Mouse (Mus musculus): ENCODE results near the gene Cpa4.

Gene Cpa4

DNA sequence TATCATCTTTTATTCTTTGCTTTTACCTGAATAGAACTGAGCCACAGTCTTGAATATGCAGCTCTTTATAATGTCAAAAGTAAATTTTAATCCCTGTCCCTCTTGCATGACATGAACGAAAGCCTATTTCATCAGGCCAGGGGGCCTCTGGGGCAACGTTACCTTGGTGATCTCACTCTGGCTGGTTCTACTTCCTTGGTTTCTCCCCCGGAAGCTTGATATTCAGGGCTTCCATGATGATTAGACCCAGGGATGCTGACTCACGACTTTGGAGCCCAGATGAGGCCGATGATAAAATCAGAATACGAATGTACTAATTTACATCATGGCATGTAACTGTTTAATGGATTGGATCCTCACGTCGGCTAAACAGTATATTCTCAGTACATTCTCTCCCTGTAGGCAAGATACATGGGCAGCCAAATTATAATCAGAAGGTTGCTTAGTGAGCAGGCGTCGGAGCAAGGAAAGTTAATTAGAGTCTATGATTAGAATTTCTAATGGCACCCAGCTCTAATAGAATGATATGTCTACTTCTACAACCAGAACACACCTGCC is 24.3 kb downstream of the Cpa4 start:
- DNase-seq: no peak

DNA sequence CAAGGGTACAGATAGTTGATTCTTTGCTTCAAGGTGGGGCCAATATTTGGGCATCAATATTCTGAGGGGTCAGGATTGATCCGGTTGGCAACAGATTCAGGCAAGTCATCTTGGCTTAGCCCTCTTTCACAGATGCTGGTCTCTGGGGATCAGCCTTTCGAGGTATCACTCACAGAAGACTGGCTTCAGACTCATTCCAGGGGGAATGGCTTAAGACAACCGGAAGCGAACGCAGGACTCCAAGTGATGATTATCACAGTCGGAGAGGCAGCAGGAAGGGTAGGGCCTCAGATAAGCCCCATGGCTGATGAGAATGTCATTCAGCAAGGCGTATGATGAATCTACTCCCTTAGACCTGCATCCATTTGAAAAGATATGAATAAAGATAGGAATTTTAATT is 26.2 kb downstream of the Cpa4 start:
- no peak for DNase-seq

DNA sequence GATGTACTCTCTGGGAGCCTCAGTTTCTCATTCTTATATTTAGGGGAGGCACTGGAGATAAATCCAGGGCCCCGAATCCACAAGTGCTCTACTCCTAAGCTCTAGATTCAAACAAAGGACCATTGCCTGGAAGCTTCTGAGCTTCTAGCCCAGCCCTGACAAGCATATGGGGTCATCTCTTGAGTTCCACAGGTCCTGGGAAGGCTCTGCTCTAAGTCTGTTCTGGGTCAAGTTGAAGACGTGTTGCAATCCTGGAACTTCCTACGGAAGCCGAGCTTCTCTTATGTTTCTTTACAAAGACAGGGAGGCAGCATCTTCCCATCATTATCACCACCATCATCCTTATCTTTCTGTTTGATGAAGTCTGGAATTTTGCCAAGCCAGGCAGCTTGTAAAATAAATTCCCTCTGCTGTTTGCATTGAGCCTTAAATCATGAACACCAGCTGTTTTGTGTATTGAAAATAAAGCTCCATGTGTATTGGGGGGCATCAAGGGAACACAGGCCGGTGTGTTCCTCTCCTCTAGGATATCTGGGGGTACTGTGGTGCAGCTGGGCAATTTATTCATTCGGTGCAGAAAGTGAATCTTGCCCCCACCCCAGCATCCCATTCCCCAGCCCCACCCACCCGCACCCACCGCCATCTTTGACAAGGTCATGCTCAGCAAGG is 28.2 kb downstream of the Cpa4 start:
- DNase-seq: no peak

DNA sequence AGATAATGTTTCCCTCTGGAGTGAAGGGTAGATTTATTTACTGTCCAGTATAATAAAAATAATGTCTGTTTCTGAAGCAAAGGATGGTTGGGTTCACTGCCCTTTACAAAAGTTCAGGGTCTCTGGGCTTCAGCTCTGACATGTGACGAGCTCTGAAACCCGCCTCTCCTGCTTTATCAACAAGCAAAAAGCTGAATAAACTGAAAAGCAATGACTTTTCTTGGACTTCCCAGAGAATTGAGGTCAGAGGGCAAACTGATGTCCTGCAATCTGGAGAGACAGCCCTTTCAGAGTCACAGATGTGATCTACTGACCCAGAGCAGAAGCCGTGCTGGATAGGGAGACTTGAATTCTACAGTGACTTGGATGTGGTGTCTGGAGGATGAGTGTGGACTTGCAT is 31.9 kb downstream of the Cpa4 start:
- no peak for DNase-seq

- no peak for DNase-seq
These were observed 32.8 kb downstream of the Cpa4 start for GRCm38 (mm10) chr6:30600995-30601394.

DNA sequence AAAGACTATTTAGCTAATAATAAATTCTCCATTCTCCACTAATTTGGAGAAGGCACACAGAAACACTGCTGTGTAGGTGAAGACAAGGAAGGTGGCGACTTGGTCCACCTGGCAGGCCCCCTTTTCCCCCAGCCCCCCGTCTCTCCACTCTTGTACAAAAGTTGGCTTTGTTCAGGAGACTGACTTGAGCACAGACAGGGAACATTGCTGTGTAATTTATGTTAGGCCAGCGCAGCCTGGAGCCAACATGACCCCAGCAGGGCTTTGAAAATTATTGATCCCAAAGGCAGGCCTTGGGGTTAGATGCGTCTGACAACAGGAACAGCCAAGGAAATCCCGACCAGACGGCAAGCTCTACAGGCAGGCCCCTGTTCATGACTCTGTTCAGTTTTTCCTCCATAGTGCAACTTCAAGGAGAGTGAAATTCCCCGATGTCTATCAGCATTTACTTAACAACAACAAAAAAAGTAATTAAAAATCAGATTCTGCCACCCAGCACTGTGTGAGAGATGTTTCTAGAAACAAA is 36.2 kb downstream of the Cpa4 start:
- DNase-seq: no peak

- DNase-seq: no peak
These were observed 36.9 kb downstream of the Cpa4 start for GRCm38 (mm10) chr6:30605111-30605510.

GRCm38 (mm10) chr6:30605672-30606071 is 37.5 kb downstream of the Cpa4 start:
- DNase-seq: no peak

GRCm38 (mm10) chr6:30610710-30611109 is 42.5 kb downstream of the Cpa4 start, which contains the start of gene Cpa5:
TSS of gene Cpa5 (plus strand) at chr6:30611010.
- no peak for DNase-seq

- no peak for DNase-seq
These were observed 43.0 kb downstream of the Cpa4 start for GRCm38 (mm10) chr6:30611212-30611611.

DNA sequence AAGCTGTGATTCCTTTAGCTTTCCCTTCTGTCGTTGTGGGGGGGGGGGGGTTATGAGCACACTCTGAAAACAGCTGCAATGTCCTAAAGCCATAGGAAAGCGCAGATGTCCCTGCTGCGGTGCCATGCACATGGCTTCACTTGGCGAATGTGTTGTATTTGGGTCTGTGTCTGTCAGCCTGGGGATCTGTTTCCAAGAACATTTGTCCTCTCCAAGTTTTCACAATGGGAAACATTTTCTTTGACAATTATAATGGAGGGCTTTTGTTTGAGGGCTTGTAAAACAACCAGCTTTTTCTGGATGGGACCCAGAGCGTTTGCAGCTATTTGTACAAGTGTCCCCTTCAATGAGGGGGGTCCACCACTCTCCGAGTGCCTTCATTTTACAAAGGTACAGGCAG is 46.1 kb downstream of the Cpa4 start:
- no peak for DNase-seq

GRCm38 (mm10) chr6:30615741-30616140 is 47.6 kb downstream of the Cpa4 start:
- no peak for DNase-seq

- DNase-seq: no peak
These were observed 48.3 kb downstream of the Cpa4 start for GRCm38 (mm10) chr6:30616491-30616941.

GRCm38 (mm10) chr6:30617020-30617958 is 49.1 kb downstream of the Cpa4 start:
- DNase-seq: no peak

- no peak for DNase-seq
These were observed 49.9 kb downstream of the Cpa4 start for GRCm38 (mm10) chr6:30617959-30618590.

DNA sequence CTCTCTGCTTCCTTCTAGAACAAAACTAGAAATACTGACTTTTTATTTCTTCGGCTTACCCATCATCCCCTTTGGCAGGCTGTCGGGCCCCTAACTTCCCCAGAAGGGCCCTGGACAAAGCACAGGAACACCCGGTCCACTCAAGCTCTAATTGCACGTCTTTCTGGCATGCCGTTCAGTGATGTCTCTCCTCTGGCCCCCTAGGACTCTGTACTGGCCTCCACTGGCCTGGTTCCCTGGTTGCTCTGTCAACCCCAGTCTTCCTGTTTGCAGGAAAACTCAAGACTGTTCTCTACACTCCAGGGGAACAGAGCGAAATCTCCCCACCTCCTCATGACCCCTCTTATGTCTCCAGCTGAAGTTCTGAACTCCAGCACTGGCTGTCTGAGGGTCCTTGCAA is 50.6 kb downstream of the Cpa4 start:
- no peak for DNase-seq

DNA sequence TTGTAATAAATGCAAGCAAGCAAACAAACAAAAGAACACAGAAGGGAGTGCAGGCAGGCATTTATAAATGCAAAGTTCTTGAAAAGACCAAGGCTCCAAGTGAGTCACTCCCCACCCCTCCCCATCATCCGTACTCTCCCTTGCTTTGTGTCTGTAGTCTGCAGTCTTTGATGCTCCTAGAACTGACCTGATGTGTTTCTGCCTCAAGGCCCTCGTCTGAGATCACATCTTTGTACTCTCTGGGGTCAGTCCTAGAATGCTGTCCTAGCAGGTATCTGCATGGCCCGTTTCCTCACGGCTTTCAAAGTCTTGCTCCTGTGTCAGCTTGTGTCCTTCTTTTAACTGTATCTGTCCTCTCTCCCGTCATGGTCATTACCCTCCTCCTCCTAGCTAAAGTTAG is 51.4 kb downstream of the Cpa4 start:
- DNase-seq: no peak

- DNase-seq: no peak
These were observed 52.4 kb downstream of the Cpa4 start for GRCm38 (mm10) chr6:30620591-30620990.

DNA sequence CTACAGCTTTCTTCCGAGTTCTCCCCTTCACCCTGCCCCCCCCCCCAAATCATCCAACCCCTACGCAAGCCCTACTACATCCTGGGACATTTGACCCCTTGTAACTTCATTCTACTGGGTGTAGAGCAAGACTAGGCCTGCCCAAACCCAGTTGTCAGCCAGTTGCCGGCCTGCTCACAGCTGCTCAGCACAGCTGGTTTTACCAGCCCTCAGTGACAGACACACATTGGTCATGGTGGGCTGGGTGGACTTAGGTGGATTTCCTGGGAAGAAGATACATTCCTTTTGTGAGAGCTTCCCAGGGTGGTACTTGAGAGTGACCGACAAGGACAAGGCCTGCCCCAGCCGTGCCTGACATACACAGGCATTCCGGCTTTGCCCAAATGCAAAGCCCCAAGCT is 52.8 kb downstream of the Cpa4 start:
- no peak for DNase-seq

DNA sequence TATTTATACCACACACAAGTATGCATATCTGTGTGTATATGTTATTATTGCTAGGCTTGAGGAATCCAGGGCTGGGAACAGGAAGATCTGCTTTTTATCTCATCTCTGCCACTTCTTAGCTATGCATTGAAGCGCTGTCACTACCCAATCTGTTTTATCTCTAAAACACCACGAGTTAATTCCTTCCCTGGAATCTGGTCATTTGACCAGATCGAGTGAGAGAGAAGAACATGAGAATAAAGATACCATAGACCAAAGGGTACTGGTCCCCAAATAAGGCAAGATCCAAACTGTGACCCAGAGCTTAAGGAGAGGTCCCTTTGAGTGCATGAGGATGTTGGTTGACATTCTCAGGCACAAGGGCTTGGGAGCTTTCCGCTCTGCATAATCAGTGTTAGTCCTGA is 53.8 kb downstream of the Cpa4 start:
- DNase-seq: no peak

- DNase-seq: no peak
These were observed 56.6 kb downstream of the Cpa4 start for GRCm38 (mm10) chr6:30624763-30625162.

DNA sequence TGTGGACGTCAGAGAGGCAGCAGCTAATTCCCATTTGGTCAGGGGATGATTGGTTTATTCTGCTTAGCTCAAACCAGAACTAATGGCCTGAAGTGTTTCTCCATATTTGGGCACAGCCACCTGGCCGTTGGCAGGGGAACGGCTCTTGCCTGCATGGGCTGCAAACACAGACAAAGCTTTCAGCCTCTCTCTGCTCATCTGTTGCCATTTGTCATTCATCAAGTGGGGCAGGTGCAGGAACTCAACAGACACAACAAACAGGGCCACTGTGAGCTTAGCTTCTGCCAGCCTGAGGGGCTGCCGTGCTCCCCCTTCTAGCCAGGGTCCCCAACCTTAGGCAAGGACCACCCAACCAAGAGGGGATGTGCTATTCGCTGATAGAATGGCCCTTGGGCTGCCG is 60.0 kb downstream of the Cpa4 start:
- peak; percentile 33 for DNase-seq

- DNase-seq: no peak
These were observed 61.8 kb downstream of the Cpa4 start for GRCm38 (mm10) chr6:30629989-30630388.

Measured in cerebellum, adult 11-12 months (tissue).